Mouse (Mus musculus): ENCODE measurements around the gene Lypd6b. TPM values are rescaled to one million over a fixed set of nuclear protein-coding genes. Genes with fewer than 3 reads are reported as not detected.

The Lypd6b gene
- polyA plus RNA-seq, 1 experiment = not detected

- TF ChIP-seq POLR2A (IDR thresholded peaks at IDR 0.05; ENCODE audit: low read depth, low read length) (no peak), CTCF (IDR thresholded peaks at IDR 0.05; ENCODE audit: borderline replicate concordance, insufficient read depth, low read length) (no peak)
- Histone ChIP-seq H3K4me1 (ENCODE audit: control insufficient read depth, insufficient read depth, low read length) (no peaks in the 10 kb centered on the region), H3K27ac (ENCODE audit: insufficient read depth, low read length) (no peak overlapping the region), H3K4me3 (ENCODE audit: insufficient read depth, low read length) (no peak overlapping the region)
Measured at GRCm38 (mm10) chr2:49789078-49789477, 1.6 kb downstream of the Lypd6b start.

- no peak overlapping the region for H3K27ac ChIP-seq (ENCODE audit: insufficient read depth, low read length)
- no peaks in the 10 kb centered on the region for H3K4me1 ChIP-seq (ENCODE audit: control insufficient read depth, insufficient read depth, low read length)
- TF ChIP-seq CTCF (IDR thresholded peaks at IDR 0.05; ENCODE audit: borderline replicate concordance, insufficient read depth, low read length) (no peak), POLR2A (IDR thresholded peaks at IDR 0.05; ENCODE audit: low read depth, low read length) (no peak)
- H3K4me3 ChIP-seq (ENCODE audit: insufficient read depth, low read length) = no peak overlapping the region
Measured at GRCm38 (mm10) chr2:49789504-49789903, 2.0 kb downstream of the Lypd6b start.

GRCm38 (mm10) chr2:49797444-49798143, 10.1 kb downstream of the Lypd6b start:
- TF ChIP-seq POLR2A (IDR thresholded peaks at IDR 0.05; ENCODE audit: low read depth, low read length) (no peak), CTCF (IDR thresholded peaks at IDR 0.05; ENCODE audit: borderline replicate concordance, insufficient read depth, low read length) (no peak)
- Histone ChIP-seq H3K27ac (ENCODE audit: insufficient read depth, low read length) (no peak overlapping the region), H3K4me1 (ENCODE audit: control insufficient read depth, insufficient read depth, low read length) (no peaks in the 10 kb centered on the region), H3K4me3 (ENCODE audit: insufficient read depth, low read length) (no peak overlapping the region)

- no peak for TF ChIP-seq CTCF (IDR thresholded peaks at IDR 0.05; ENCODE audit: borderline replicate concordance, insufficient read depth, low read length)
- no peak for TF ChIP-seq POLR2A (IDR thresholded peaks at IDR 0.05; ENCODE audit: low read depth, low read length)
Measured at GRCm38 (mm10) chr2:49804448-49804847, 17.0 kb downstream of the Lypd6b start.

GRCm38 (mm10) chr2:49805736-49806371, 18.4 kb downstream of the Lypd6b start:
- TF ChIP-seq POLR2A (IDR thresholded peaks at IDR 0.05; ENCODE audit: low read depth, low read length) = no peak
- TF ChIP-seq CTCF (IDR thresholded peaks at IDR 0.05; ENCODE audit: borderline replicate concordance, insufficient read depth, low read length) = no peak
- Histone ChIP-seq H3K4me3 (ENCODE audit: insufficient read depth, low read length) (no peak overlapping the region), H3K27ac (ENCODE audit: insufficient read depth, low read length) (no peak overlapping the region), H3K4me1 (ENCODE audit: control insufficient read depth, insufficient read depth, low read length) (no peaks in the 10 kb centered on the region; the same call in 1 of the 2 replicates)

More at GRCm38 (mm10) chr2:49804448-49804847, 17.0 kb downstream of the Lypd6b start:
- Histone ChIP-seq H3K4me3 (ENCODE audit: insufficient read depth, low read length) (no peak overlapping the region), H3K27ac (ENCODE audit: insufficient read depth, low read length) (no peak overlapping the region), H3K4me1 (ENCODE audit: control insufficient read depth, insufficient read depth, low read length) (no peaks in the 10 kb centered on the region; the same call in 1 of the 2 replicates)

- H3K27ac ChIP-seq (ENCODE audit: insufficient read depth, low read length) = no peak overlapping the region
- H3K4me1 ChIP-seq (ENCODE audit: control insufficient read depth, insufficient read depth, low read length) = peaks cover 2% of the 10 kb centered on the region; the same call in 1 of the 2 replicates
- H3K4me3 ChIP-seq (ENCODE audit: insufficient read depth, low read length) = no peak overlapping the region
- TF ChIP-seq POLR2A (IDR thresholded peaks at IDR 0.05; ENCODE audit: low read depth, low read length) (no peak), CTCF (IDR thresholded peaks at IDR 0.05; ENCODE audit: borderline replicate concordance, insufficient read depth, low read length) (no peak)
Measured at GRCm38 (mm10) chr2:49809496-49809895, 22.0 kb downstream of the Lypd6b start.

GRCm38 (mm10) chr2:49811420-49811819, 23.9 kb downstream of the Lypd6b start:
- peaks cover 2% of the 10 kb centered on the region; the same call in 1 of the 2 replicates for H3K4me1 ChIP-seq (ENCODE audit: control insufficient read depth, insufficient read depth, low read length)
- TF ChIP-seq CTCF (IDR thresholded peaks at IDR 0.05; ENCODE audit: borderline replicate concordance, insufficient read depth, low read length) = no peak
- no peak for TF ChIP-seq POLR2A (IDR thresholded peaks at IDR 0.05; ENCODE audit: low read depth, low read length)
- no peak overlapping the region for H3K4me3 ChIP-seq (ENCODE audit: insufficient read depth, low read length)
- H3K27ac ChIP-seq (ENCODE audit: insufficient read depth, low read length) = no peak overlapping the region

GRCm38 (mm10) chr2:49811871-49812363, 24.4 kb downstream of the Lypd6b start:
- Histone ChIP-seq H3K4me1 (ENCODE audit: control insufficient read depth, insufficient read depth, low read length) (peaks cover 2% of the 10 kb centered on the region; the same call in 1 of the 2 replicates), H3K27ac (ENCODE audit: insufficient read depth, low read length) (no peak overlapping the region), H3K4me3 (ENCODE audit: insufficient read depth, low read length) (no peak overlapping the region)
- TF ChIP-seq CTCF (IDR thresholded peaks at IDR 0.05; ENCODE audit: borderline replicate concordance, insufficient read depth, low read length) (no peak), POLR2A (IDR thresholded peaks at IDR 0.05; ENCODE audit: low read depth, low read length) (no peak)

- Histone ChIP-seq H3K4me1 (ENCODE audit: control insufficient read depth, insufficient read depth, low read length) (peaks cover 2% of the 10 kb centered on the region; the same call in 1 of the 2 replicates), H3K27ac (ENCODE audit: insufficient read depth, low read length) (no peak overlapping the region), H3K4me3 (ENCODE audit: insufficient read depth, low read length) (no peak overlapping the region)
- TF ChIP-seq POLR2A (IDR thresholded peaks at IDR 0.05; ENCODE audit: low read depth, low read length) (no peak), CTCF (IDR thresholded peaks at IDR 0.05; ENCODE audit: borderline replicate concordance, insufficient read depth, low read length) (no peak)
Measured at GRCm38 (mm10) chr2:49813151-49813550, 25.7 kb downstream of the Lypd6b start.

- peaks cover 2% of the 10 kb centered on the region; the same call in 1 of the 2 replicates for H3K4me1 ChIP-seq (ENCODE audit: control insufficient read depth, insufficient read depth, low read length)
- TF ChIP-seq POLR2A (IDR thresholded peaks at IDR 0.05; ENCODE audit: low read depth, low read length) = no peak
- TF ChIP-seq CTCF (IDR thresholded peaks at IDR 0.05; ENCODE audit: borderline replicate concordance, insufficient read depth, low read length) = no peak
- no peak overlapping the region for H3K4me3 ChIP-seq (ENCODE audit: insufficient read depth, low read length)
Measured at GRCm38 (mm10) chr2:49814011-49814410, 26.5 kb downstream of the Lypd6b start.

More at GRCm38 (mm10) chr2:49814011-49814410, 26.5 kb downstream of the Lypd6b start:
- no peak overlapping the region for H3K27ac ChIP-seq (ENCODE audit: insufficient read depth, low read length)
